Mouse (Mus musculus) neural tube, embryonic 11.5 days (tissue): ENCODE data around the gene Actr3b. TPM values are rescaled to one million over a fixed set of nuclear protein-coding genes. Genes with fewer than 3 reads are reported as not detected.
"Not testable (repeated sequence)": the region's sequence is repeated elsewhere in the genome, so short reads cannot be mapped to it uniquely, and the experiment has no call there.

Experiments used
- ATAC-seq: fragments of 200-750 bp; cut with Nextera tagmentation; 2 replicates; pipeline ENCODE4 v1.8.0; 2017; ENCODE audit warnings: moderate number of reproducible peaks, mild to moderate bottlenecking, moderate TSS enrichment, moderate library complexity; ENCODE audit not compliant: insufficient read depth, low FRiP score, low TSS enrichment
- DNase-seq: peaks from one replicate; pipeline ENCODE4 v3.0.0-alpha.2; 2015; ENCODE audit warnings: low spot score
- H3K27ac ChIP-seq: fragments of 300-500 bp; sonication (generic); 2 replicates; pipeline ENCODE4 v1.5.1; 2014; ENCODE audit warnings: low read depth, mild to moderate bottlenecking, low read length
- H3K27me3 ChIP-seq: fragments of 300-500 bp; sonication (generic); 2 replicates; pipeline ENCODE4 v1.6.1; 2014; ENCODE audit warnings: mild to moderate bottlenecking, low read length, mixed read lengths; ENCODE audit not compliant: control insufficient read depth, insufficient read depth
- H3K36me3 ChIP-seq: fragments of 300-500 bp; sonication (generic); 2 replicates; pipeline ENCODE4 v1.6.1; 2014; ENCODE audit warnings: mild to moderate bottlenecking, low read length, moderate library complexity, mixed read lengths; ENCODE audit not compliant: control insufficient read depth, insufficient read depth
- H3K4me1 ChIP-seq: fragments of 300-500 bp; sonication (generic); 2 replicates; pipeline ENCODE4 v1.6.1; 2014; ENCODE audit warnings: low read length, mixed read lengths; ENCODE audit not compliant: control insufficient read depth, insufficient read depth
- H3K4me2 ChIP-seq: fragments of 300-500 bp; sonication (generic); 2 replicates; pipeline ENCODE4 v1.6.1; 2014; ENCODE audit warnings: low read depth, mild to moderate bottlenecking, moderate library complexity
- H3K4me3 ChIP-seq: fragments of 300-500 bp; sonication (generic); 2 replicates; pipeline ENCODE4 v1.5.1; 2014; ENCODE audit warnings: low read depth, low read length
- H3K9ac ChIP-seq: fragments of 300-500 bp; sonication (generic); 2 replicates; pipeline ENCODE4 v1.6.1; 2014; ENCODE audit warnings: mild to moderate bottlenecking, low read length
- H3K9me3 ChIP-seq: fragments of 300-500 bp; sonication (generic); 2 replicates; pipeline ENCODE4 v1.6.1; 2016; ENCODE audit warnings: low read length; ENCODE audit not compliant: control insufficient read depth
- WGBS: fragments of 180-500 bp; shearing (Covaris S2); extraction: QIAGEN DNeasy Blood & Tissue Kit; methylation state at CpG from one replicate; pipeline ENCODE4 v1.1.7; 2014; 5-methylcytosine and 5-hydroxymethylcytosine counted together
- polyA plus RNA-seq: library from polyadenylated mRNA; unstranded; fragments of >200 nt; fragmentation: Nextera tagmentation; extraction: Ambion mirVana; gene quantifications from 2 replicates; pipeline ENCODE4 v1.2.1, GENCODE M21; 2014

The Actr3b gene
- polyA plus RNA-seq, 1 experiment from 2014 or later, result 11.5 TPM

GRCm38 (mm10) chr5:25866201-25866600 lies 106.4 kb downstream of the Actr3b start:
- H3K9me3 ChIP-seq, result no peaks in the 10 kb centered on the region
- no peak overlapping the region for H3K9ac ChIP-seq
- no peaks in the 10 kb centered on the region for H3K27me3 ChIP-seq
- no peak overlapping the region for H3K4me2 ChIP-seq
- H3K36me3 ChIP-seq, result no peaks in the 10 kb centered on the region
- DNase-seq, result no peak
- 77% methylated on average over 3 of the region's 3 CpGs for WGBS
- no peak for ATAC-seq
- H3K4me3 ChIP-seq, result no peak overlapping the region
- H3K4me1 ChIP-seq, result no peaks in the 10 kb centered on the region
- no peak overlapping the region for H3K27ac ChIP-seq

DNA sequence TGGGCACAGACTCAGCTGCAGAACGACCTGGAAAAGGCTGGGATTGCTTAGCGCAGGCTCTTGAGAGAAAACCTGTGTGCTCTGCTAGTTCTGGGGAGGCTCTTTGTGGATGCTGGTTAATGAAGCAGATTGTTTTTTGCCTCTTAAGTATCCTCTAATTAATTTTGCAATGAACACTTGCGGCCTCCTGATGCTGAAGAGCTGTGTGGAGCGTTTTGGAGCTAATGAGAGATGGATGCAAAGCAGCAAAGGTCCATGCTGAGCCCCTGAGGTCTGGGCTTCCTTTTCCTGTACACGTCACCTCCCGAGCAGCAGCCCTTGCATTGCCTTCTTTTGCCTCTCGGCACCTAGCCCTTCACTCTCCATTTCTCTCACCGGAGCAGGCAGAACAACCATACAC lies 110.1 kb downstream of the Actr3b start:
- Histone ChIP-seq H3K27ac (no peak overlapping the region), H3K36me3 (no peaks in the 10 kb centered on the region), H3K4me2 (no peak overlapping the region), H3K9me3 (no peaks in the 10 kb centered on the region), H3K9ac (no peak overlapping the region), H3K4me1 (no peaks in the 10 kb centered on the region), H3K4me3 (no peak overlapping the region), H3K27me3 (no peaks in the 10 kb centered on the region)
- WGBS, result 78% methylated on average over 8 of the region's 8 CpGs
- DNase-seq, result no peak
- no peak for ATAC-seq

DNA sequence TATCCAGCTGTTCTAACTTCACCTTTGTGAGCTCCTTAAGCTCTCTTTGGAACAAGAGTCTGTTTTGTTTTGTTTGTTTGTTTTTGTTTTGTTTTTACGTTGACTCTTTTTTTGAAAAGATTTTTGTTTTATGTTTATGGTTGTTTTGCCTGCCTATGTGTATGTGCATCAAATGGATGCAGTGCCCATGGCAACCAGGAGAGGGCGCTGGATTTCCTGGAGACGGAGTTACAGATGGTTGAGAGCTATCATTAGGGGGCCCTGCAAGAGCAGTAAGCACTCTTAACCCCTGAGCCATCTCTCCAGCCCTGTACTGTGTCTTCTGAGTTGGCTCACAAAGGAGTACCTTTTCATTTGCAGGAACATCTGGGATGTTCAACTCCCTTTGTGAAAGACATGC lies 110.8 kb downstream of the Actr3b start:
- DNase-seq (no peak), ATAC-seq (no peak)
- no peaks in the 10 kb centered on the region for H3K36me3 ChIP-seq
- no peak overlapping the region for H3K27ac ChIP-seq
- H3K4me1 ChIP-seq, result no peaks in the 10 kb centered on the region
- H3K4me2 ChIP-seq, result no peak overlapping the region
- no peaks in the 10 kb centered on the region for H3K9me3 ChIP-seq
- no peak overlapping the region for H3K9ac ChIP-seq
- no peaks in the 10 kb centered on the region for H3K27me3 ChIP-seq
- 57% methylated on average over 3 of the region's 3 CpGs for WGBS
- H3K4me3 ChIP-seq, result no peak overlapping the region

GRCm38 (mm10) chr5:25871342-25872023 lies 111.7 kb downstream of the Actr3b start:
- WGBS, result 92% methylated on average over 12 of the region's 12 CpGs
- no peak overlapping the region for H3K4me3 ChIP-seq

GRCm38 (mm10) chr5:25873046-25873445 lies 113.2 kb downstream of the Actr3b start:
- Histone ChIP-seq H3K9ac (no peak overlapping the region), H3K27ac (no peak overlapping the region), H3K27me3 (no peaks in the 10 kb centered on the region), H3K4me3 (no peak overlapping the region), H3K4me2 (no peak overlapping the region), H3K36me3 (no peaks in the 10 kb centered on the region), H3K9me3 (no peaks in the 10 kb centered on the region), H3K4me1 (no peaks in the 10 kb centered on the region)
- 65% methylated on average over 2 of the region's 2 CpGs for WGBS
- DNase-seq (no peak), ATAC-seq (no peak)

More at GRCm38 (mm10) chr5:25871342-25872023, 111.7 kb downstream of the Actr3b start:
- no peak overlapping the region for H3K4me2 ChIP-seq
- H3K36me3 ChIP-seq, result no peaks in the 10 kb centered on the region
- no peaks in the 10 kb centered on the region for H3K9me3 ChIP-seq
- no peak overlapping the region for H3K27ac ChIP-seq
- H3K27me3 ChIP-seq, result no peaks in the 10 kb centered on the region
- H3K4me1 ChIP-seq, result no peaks in the 10 kb centered on the region
- DNase-seq (no peak), ATAC-seq (no peak)
- H3K9ac ChIP-seq, result no peak overlapping the region

GRCm38 (mm10) chr5:25875927-25876326 lies 116.1 kb downstream of the Actr3b start:
- H3K4me2 ChIP-seq, H3K27ac ChIP-seq, H3K4me3 ChIP-seq, H3K36me3 ChIP-seq, DNase-seq, H3K4me1 ChIP-seq, ATAC-seq, H3K9me3 ChIP-seq, H3K9ac ChIP-seq, H3K27me3 ChIP-seq: not testable (repeated sequence)

DNA sequence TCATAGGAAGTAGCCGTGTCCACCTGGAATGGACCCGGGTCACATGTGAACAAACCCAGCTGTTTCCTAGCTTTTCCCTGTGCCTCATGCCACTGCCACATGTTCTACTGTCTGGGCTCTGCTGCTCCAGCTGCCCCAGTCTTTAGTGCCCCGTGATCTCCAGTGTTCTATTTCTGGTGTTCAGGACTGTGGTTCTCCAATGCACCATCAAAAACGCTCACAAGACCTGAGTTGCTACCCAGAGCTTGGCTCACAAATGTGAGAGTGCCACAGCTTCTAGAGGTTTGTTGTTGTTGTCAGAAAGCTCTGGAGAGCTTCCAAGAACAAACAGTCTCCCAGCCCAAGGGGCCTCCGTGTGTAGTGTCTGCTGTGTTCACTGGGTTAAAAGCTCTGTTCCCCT lies 117.5 kb downstream of the Actr3b start:
- Histone ChIP-seq H3K4me1 (no peaks in the 10 kb centered on the region), H3K9ac (no peak overlapping the region), H3K27ac (no peak overlapping the region), H3K9me3 (no peaks in the 10 kb centered on the region), H3K36me3 (no peaks in the 10 kb centered on the region), H3K27me3 (no peaks in the 10 kb centered on the region), H3K4me2 (no peak overlapping the region), H3K4me3 (no peak overlapping the region)
- 76% methylated on average over 5 of the region's 5 CpGs for WGBS
- DNase-seq (no peak), ATAC-seq (no peak)

GRCm38 (mm10) chr5:25877996-25878395 lies 118.2 kb downstream of the Actr3b start:
- H3K9ac ChIP-seq, result no peak overlapping the region
- WGBS, result 87% methylated on average over 3 of the region's 3 CpGs
- H3K27me3 ChIP-seq, result no peaks in the 10 kb centered on the region
- H3K9me3 ChIP-seq, result no peaks in the 10 kb centered on the region
- H3K27ac ChIP-seq, result no peak overlapping the region
- no peaks in the 10 kb centered on the region for H3K36me3 ChIP-seq
- no peak overlapping the region for H3K4me2 ChIP-seq
- ATAC-seq (no peak), DNase-seq (no peak)
- no peaks in the 10 kb centered on the region for H3K4me1 ChIP-seq
- no peak overlapping the region for H3K4me3 ChIP-seq

DNA sequence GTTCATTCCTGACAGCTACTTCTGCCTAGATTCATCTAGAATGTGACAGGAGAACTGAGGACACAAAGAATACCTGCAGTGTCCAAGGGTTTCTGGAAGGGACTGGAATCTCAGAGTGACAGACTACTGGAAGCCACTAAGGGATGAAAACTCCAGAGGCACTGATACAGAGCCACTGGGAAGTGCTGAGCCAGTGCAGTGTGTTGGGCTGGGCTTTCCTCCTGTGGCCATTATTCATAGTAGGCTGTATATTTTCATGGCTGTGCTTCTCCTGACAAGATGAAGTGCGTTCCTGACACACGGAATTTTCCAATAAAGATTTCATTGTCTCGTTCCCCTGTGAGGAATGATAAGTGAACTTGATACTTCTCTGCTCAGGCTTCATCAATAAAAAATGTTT lies 126.9 kb downstream of the Actr3b start:
- Histone ChIP-seq H3K4me1 (no peaks in the 10 kb centered on the region), H3K27me3 (no peaks in the 10 kb centered on the region), H3K4me3 (no peak overlapping the region), H3K27ac (no peak overlapping the region), H3K9me3 (no peaks in the 10 kb centered on the region; the same call in 1 of the 2 replicates), H3K4me2 (no peak overlapping the region), H3K9ac (no peak overlapping the region), H3K36me3 (no peaks in the 10 kb centered on the region)
- no peak for DNase-seq
- WGBS, result 72% methylated on average over 3 of the region's 3 CpGs
- no peak for ATAC-seq
